Mouse (Mus musculus): ENCODE data around the gene D930048N14Rik. TPM values are rescaled to one million over a fixed set of nuclear protein-coding genes. Genes with fewer than 3 reads are reported as not detected.
"Not testable (repeated sequence)": the region's sequence is repeated elsewhere in the genome, so short reads cannot be mapped to it uniquely, and the experiment has no call there.

Gene D930048N14Rik
- polyA plus RNA-seq (2014; fragmentation: Nextera tagmentation; extraction: Ambion mirVana) = 0.44 and 0.61 TPM in 2 replicates

DNA sequence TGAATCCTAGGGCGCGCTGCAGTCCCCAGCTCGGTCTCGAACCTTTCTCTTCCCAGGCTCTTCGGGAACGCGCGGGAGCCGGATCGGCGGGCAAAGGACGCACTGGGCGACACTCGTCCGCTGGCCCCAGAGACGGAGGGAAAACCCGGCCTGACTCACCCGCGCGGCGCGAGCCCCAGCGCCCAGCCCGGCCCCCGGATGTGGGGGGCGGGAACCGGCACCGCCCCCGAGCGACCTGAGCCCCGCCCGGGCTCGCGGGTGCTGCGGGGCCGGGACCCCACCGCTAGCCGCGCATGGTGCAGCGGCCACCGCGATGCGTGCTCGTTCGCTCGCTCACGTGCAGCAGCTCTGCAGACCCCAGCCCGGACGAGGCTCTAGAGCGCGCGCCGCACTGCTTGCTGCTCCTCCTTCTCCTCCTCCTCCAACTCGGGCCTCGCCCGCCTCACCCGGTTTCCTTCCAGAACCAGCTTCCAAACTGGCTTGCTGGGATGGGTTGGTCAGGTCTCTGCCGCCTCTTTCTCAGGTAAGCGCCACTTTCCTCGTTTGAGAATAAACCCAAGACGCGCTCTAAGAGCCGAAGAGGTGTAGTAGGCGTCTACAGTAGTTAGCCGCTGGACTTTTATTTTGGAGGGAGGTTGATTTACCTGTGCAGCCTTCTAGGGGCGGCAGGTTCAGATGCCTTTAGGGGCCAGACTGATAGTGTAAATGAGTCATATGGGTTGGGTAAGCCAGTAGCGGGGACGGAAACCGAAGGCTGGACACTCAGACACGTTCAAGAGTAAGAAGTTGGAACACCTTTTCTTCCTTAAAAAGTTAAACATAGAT lies at the start of gene D930048N14Rik, which contains the start of gene N4bp3:
D930048N14Rik (plus strand) TSS at position 264 of the 825 bp plus-strand sequence.
N4bp3 (minus strand) TSS at position 152 of the 825 bp plus-strand sequence.
- H3K27ac ChIP-seq (ENCODE audit: low read depth, low read length) = no peak within 1 kb of the TSS

DNA sequence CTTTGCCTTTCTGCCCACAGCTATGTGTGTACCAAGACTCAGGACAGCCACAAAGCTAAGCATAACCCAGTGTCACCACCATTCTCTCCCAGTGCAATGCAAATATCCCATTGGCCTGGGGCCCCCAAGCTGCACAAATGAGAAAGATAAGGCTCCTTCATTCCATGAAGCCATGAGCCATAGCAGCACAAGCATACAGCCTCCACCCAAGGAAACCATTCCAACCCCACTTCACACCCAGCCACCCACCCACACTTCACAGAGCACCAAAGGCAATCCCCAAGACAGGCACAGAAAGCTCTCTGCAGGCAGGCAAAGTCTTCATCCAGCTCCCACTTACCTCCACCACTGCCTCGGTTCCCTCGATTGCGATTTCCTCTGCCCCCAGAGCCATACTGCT lies 48.5 kb upstream of the D930048N14Rik start:
- Histone ChIP-seq H3K4me1 (ENCODE audit: control insufficient read depth, insufficient read depth, low read length) (peaks cover 24% of the 10 kb centered on the region), H3K9ac (ENCODE audit: low read length) (no peak overlapping the region), H3K36me3 (ENCODE audit: control insufficient read depth, insufficient read depth, low read length) (peaks cover 84% of the 10 kb centered on the region), H3K4me2 (ENCODE audit: low read length) (no peak overlapping the region), H3K27ac (ENCODE audit: low read depth, low read length) (no peak overlapping the region), H3K9me3 (replicated peaks; ENCODE audit: control insufficient read depth, low read length) (no peaks in the 10 kb centered on the region), H3K27me3 (replicated peaks; ENCODE audit: control insufficient read depth, insufficient read depth, low read length) (no peaks in the 10 kb centered on the region), H3K4me3 (ENCODE audit: low read depth, low read length) (no peak overlapping the region)
- ATAC-seq (no peak), DNase-seq (ENCODE audit: low spot score) (no peak)
- 91% methylated on average over 3 of the region's 3 CpGs for WGBS

More for the DNA sequence above, at the start of gene D930048N14Rik, which contains the start of gene N4bp3:
- DNase-seq (ENCODE audit: low spot score) (peak; percentile 67), ATAC-seq (peak; percentile 74)
- H3K36me3 ChIP-seq (ENCODE audit: control insufficient read depth, insufficient read depth, low read length) = no peaks in the 10 kb centered on the region
- H3K9me3 ChIP-seq (replicated peaks; ENCODE audit: control insufficient read depth, low read length) = no peaks in the 10 kb centered on the region
- H3K4me2 ChIP-seq (ENCODE audit: low read length) = peak within 1 kb of the TSS; percentile 93
- H3K27me3 ChIP-seq (replicated peaks; ENCODE audit: control insufficient read depth, insufficient read depth, low read length) = peaks cover 13% of the 10 kb centered on the region
- peaks cover 3% of the 10 kb centered on the region; the same call in 1 of the 2 replicates for H3K4me1 ChIP-seq (ENCODE audit: control insufficient read depth, insufficient read depth, low read length)
- 1% methylated on average over 63 of the region's 70 CpGs for WGBS
- H3K9ac ChIP-seq (ENCODE audit: low read length) = peak within 1 kb of the TSS; percentile 67
- H3K4me3 ChIP-seq (ENCODE audit: low read depth, low read length) = peak within 1 kb of the TSS; percentile 54

DNA sequence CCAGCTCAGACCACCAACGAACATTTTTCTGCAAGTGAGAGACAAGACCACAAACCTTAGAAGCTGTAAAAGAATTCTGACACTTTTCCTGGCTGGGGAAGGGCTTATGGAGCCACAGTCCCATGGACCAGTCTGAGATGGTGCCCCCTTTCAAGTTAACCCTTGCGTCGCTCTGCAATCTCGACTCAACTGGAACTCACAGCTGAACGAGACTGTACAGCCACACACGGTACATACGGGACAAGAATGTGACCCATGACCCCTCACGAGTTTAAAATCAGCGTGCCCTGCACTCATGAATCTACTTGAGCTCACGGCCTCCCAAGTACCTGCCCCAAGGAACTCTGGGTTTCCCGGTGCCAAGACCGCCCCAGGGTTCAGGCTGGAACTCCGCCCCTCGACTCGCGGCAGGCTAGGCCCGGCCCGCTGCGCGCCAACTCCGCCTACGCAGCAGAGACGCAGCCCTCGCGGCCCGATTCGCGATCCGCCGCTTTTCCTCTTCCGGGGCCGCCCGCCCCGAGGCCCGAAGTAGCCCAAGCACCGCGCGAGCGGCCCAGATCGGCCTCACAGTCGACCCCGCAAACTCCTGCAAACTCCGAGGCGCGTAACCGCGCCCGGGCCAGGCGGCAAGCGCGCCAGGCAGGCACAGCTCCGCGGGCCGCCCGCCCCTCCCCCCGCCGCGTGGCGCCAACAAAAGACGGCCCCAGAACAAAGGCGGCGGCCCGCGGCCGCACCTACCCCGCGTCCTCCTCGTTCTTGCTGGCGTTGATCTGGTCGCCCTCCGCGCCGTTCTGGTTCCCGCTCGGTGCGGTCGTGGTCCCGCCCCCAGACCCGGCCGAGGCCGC lies 44.9 kb upstream of the D930048N14Rik start:
- Histone ChIP-seq H3K4me3 (ENCODE audit: low read depth, low read length) (peak overlapping the region; percentile 98), H3K36me3 (ENCODE audit: control insufficient read depth, insufficient read depth, low read length) (peaks cover 49% of the 10 kb centered on the region), H3K9ac (ENCODE audit: low read length) (peak overlapping the region; percentile 100), H3K27ac (ENCODE audit: low read depth, low read length) (peak overlapping the region; percentile 94), H3K27me3 (replicated peaks; ENCODE audit: control insufficient read depth, insufficient read depth, low read length) (no peaks in the 10 kb centered on the region), H3K4me2 (ENCODE audit: low read length) (peak overlapping the region; percentile 95), H3K9me3 (replicated peaks; ENCODE audit: control insufficient read depth, low read length) (no peaks in the 10 kb centered on the region), H3K4me1 (ENCODE audit: control insufficient read depth, insufficient read depth, low read length) (peaks cover 27% of the 10 kb centered on the region)
- WGBS = under 1% methylated on average over 78 of the region's 81 CpGs
- ATAC-seq (peak; percentile 65), DNase-seq (ENCODE audit: low spot score) (peak; percentile 83)

DNA sequence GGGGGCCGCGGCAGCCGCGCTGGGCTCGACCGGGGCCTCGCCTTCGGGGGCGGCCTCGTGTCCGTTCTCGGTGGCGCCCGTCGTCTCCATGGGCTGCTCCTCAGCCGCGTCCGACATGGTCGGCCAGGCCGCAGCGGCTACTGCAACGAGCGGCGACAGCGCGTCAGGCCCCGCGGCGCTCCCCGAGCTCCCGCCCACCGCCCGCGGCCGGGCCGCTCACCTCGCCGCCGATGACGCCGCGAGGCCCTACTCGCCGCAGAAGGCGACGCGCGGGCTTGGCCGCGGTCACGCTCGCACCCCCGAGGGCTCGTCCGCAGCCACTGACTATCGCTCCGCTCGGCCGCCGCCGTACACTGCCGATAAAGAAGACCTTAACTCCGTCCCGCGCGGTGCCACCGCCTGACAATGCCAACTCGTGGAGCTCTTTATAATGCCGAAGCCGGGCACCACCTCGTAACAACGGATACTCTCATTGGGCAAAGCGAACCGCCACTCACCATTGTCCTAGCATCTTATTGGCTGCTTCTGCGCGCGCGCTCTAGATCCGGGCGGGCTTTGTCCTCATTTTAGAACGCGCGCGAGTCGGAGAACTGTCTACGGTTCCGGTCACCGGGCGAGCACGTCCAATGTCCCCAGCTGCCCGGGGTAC lies 44.2 kb upstream of the D930048N14Rik start, which contains the start of gene Hnrnpab:
Hnrnpab (minus strand) TSS at position 401 of the 649 bp plus-strand sequence.
- peak within 1 kb of the TSS; percentile 94 for H3K27ac ChIP-seq (ENCODE audit: low read depth, low read length)
- H3K4me3 ChIP-seq (ENCODE audit: low read depth, low read length) = peak within 1 kb of the TSS; percentile 98
- H3K9me3 ChIP-seq (replicated peaks; ENCODE audit: control insufficient read depth, low read length) = no peaks in the 10 kb centered on the region
- peak within 1 kb of the TSS; percentile 95 for H3K4me2 ChIP-seq (ENCODE audit: low read length)
- peak within 1 kb of the TSS; percentile 100 for H3K9ac ChIP-seq (ENCODE audit: low read length)
- peaks cover 41% of the 10 kb centered on the region for H3K36me3 ChIP-seq (ENCODE audit: control insufficient read depth, insufficient read depth, low read length)
- H3K27me3 ChIP-seq (replicated peaks; ENCODE audit: control insufficient read depth, insufficient read depth, low read length) = no peaks in the 10 kb centered on the region
- peak; percentile 99 for DNase-seq (ENCODE audit: low spot score)
- H3K4me1 ChIP-seq (ENCODE audit: control insufficient read depth, insufficient read depth, low read length) = peaks cover 27% of the 10 kb centered on the region
- under 1% methylated on average over 90 of the region's 91 CpGs for WGBS
- peak; percentile 97 for ATAC-seq

DNA sequence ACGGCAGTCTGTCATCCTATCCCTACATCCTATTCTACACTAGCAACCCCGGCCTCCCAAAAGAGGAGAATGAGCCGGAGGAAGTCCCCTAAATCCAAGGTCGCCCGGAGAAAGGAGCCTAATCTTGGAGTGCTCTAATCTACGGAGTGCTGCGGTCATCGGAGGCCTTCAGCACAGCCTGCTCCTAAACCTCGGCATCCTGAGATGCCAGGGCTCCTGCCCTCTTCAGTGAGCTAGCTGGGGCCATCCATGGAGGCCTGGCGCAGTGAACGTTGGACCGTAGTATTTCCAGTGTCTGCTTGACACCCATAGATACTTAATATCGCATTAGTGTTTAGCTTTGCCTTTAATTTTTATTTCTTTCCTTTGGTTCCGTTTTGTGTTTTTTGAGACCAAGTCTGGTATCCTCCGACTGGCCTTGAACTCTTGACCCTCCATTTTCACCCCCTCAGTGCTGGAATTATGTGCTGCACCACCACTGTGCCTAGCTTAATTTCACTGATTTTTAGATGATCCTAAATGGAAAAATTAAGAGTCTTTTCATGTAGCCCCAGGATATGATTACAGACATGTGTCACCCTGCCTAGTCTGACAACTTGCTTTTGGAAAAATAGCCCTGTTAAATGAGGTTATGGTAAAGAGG lies 43.5 kb upstream of the D930048N14Rik start:
- WGBS = 9% methylated on average over 15 of the region's 15 CpGs
- peak overlapping the region; percentile 79 for H3K4me2 ChIP-seq (ENCODE audit: low read length)

DNA sequence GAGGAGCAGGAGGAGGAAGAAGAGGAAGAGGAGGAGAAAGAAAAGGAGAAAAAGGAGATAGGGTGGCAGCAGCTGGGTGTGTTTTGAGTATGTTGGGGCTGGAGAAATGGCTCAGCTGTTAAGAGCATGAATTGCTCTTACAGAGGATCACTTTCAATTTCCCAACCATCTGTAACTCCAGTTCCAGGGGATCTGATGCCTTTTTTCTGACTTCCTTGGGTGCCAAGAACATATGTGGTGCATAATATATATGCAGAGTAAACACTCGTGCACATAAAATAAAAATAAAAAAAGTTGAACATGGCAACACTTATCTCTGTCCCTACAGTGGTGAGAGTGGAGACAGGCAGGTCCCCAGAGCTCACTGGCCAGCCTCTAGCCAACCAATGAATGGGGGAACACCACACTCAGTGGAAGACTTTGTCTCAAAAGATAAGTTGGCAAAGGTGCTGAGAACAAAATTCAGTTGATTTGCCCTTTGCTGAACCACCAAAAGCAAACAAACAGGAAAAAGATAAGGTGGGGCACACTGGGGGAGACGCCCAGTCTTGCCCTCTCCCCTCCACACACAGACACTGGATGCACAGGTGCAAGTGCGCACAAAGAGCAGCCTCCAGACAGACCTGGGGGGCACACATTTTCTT lies 41.4 kb upstream of the D930048N14Rik start:
- peaks cover 13% of the 10 kb centered on the region for H3K36me3 ChIP-seq (ENCODE audit: control insufficient read depth, insufficient read depth, low read length)
- H3K4me3 ChIP-seq (ENCODE audit: low read depth, low read length) = no peak overlapping the region
- H3K9me3 ChIP-seq (replicated peaks; ENCODE audit: control insufficient read depth, low read length) = no peaks in the 10 kb centered on the region
- no peak overlapping the region for H3K4me2 ChIP-seq (ENCODE audit: low read length)
- H3K4me1 ChIP-seq (ENCODE audit: control insufficient read depth, insufficient read depth, low read length) = peaks cover 14% of the 10 kb centered on the region
- H3K9ac ChIP-seq (ENCODE audit: low read length) = no peak overlapping the region
- ATAC-seq (no peak), DNase-seq (ENCODE audit: low spot score) (no peak)
- no peaks in the 10 kb centered on the region for H3K27me3 ChIP-seq (replicated peaks; ENCODE audit: control insufficient read depth, insufficient read depth, low read length)
- WGBS = 87% methylated on average over 3 of the region's 3 CpGs
- no peak overlapping the region for H3K27ac ChIP-seq (ENCODE audit: low read depth, low read length)

More for the DNA sequence above, 43.5 kb upstream of the D930048N14Rik start:
- Histone ChIP-seq H3K27me3 (replicated peaks; ENCODE audit: control insufficient read depth, insufficient read depth, low read length) (no peaks in the 10 kb centered on the region), H3K4me3 (ENCODE audit: low read depth, low read length) (peak overlapping the region; percentile 98), H3K9ac (ENCODE audit: low read length) (peak overlapping the region; percentile 100), H3K36me3 (ENCODE audit: control insufficient read depth, insufficient read depth, low read length) (peaks cover 35% of the 10 kb centered on the region), H3K4me1 (ENCODE audit: control insufficient read depth, insufficient read depth, low read length) (peaks cover 27% of the 10 kb centered on the region), H3K9me3 (replicated peaks; ENCODE audit: control insufficient read depth, low read length) (no peaks in the 10 kb centered on the region), H3K27ac (ENCODE audit: low read depth, low read length) (peak overlapping the region; percentile 94)
- peak; percentile 55 for ATAC-seq
- no peak for DNase-seq (ENCODE audit: low spot score)

DNA sequence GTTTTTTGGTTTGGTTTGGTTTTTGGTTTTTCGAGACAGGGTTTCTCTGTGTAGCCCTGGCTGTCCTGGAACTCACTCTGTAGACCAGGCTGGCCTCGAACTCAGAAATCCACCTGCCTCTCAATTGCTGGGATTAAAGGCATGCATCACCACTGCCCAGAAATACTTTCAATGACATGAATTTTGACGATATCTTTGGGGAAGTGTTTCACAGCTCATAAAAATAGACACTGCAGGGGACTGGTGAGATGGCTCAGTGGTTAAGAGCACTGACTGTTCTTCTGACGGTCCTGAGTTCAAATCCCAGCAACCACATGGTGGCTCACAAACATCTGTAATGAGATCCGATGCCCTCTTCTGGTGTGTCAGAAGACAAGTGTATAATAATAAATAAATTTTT lies 40.8 kb upstream of the D930048N14Rik start:
- not testable (repeated sequence) for H3K9ac ChIP-seq (ENCODE audit: low read length); H3K4me2 ChIP-seq (ENCODE audit: low read length); H3K9me3 ChIP-seq (replicated peaks; ENCODE audit: control insufficient read depth, low read length); ATAC-seq; H3K36me3 ChIP-seq (ENCODE audit: control insufficient read depth, insufficient read depth, low read length); DNase-seq (ENCODE audit: low spot score); H3K27ac ChIP-seq (ENCODE audit: low read depth, low read length); H3K27me3 ChIP-seq (replicated peaks; ENCODE audit: control insufficient read depth, insufficient read depth, low read length); H3K4me1 ChIP-seq (ENCODE audit: control insufficient read depth, insufficient read depth, low read length); H3K4me3 ChIP-seq (ENCODE audit: low read depth, low read length)
- WGBS = 87% methylated on average over 5 of the region's 5 CpGs
